Mouse (Mus musculus): ENCODE data around the gene Abcc9. TPM values are rescaled to one million over a fixed set of nuclear protein-coding genes. Genes with fewer than 3 reads are reported as not detected.

The Abcc9 gene
- polyA plus RNA-seq (2014; fragmentation: Nextera tagmentation; extraction: Ambion mirVana), result 0.47 and 0.77 TPM in 2 replicates

DNA sequence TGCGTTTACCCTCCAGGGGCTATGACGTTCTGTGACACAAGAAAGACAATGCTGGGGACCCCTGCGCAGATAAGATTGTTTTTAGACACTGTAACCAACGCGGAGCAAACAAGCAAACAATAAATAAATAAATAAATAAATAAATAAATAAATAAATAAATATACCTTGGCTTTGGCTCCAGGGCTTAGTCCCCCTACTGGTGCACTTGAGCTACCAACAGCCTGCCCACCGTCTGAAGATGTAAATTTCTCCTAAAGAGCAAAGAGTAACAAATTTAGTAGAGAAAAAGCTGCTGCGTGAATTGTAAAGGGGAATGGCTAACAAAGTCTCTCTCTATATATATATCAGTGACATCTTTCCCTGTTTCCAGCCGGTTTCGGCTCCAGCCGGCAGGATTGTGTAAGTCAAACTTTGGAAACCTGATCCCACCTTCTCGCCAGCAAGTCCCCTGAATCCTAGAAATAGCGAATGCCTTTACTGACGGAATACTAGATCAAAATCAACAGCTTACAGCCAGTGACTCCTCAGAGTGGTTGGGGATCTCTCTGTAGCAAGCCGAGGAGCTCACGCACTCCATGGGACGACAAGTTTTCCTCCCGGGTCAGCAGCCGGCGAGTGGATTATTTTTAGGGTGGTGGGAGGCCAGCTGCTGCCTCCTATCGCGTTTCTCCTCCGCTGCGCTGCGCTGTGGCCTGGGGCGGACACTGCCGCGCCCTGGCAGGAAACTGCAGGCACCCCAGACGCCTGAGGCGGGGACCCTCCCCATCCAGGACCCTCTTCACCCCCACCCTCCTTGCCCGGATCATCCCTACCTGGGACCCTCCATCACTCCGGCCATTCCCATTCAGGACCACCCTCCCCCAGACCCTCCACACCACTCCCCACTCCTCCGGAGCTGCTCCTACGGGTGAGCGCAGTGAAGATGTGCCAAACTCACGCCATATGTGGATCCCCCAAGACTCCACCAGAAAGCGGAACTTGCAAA lies at the start of gene Abcc9:
Gene Abcc9, minus strand, starts transcription at position 664 of the 986 bp plus-strand sequence.
- ATAC-seq (ENCODE audit: insufficient number of reproducible peaks, low FRiP score, low TSS enrichment, low read depth), result peak; percentile 71

DNA sequence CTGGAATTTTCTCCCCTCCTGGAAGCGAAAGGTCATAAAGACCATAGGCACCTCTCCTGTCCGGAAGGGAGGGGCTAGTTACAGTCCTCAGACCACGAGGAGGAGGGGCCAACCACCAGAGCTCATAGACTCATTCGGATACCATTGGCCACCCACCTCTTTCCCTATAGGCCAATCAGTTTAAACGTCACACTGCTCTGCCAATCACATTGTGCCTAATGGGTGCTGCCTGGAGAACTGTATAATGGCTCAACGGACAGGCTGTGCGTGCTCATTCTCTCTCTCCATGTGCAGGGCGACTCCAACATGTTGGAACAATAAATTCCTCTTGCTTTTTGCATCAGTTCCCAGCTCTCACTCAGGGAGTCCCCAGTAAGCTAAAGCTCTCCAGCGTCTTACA lies 49.2 kb upstream of the Abcc9 start:
- no peak for DNase-seq (ENCODE audit: low spot score)
- Histone ChIP-seq H3K36me3 (ENCODE audit: control insufficient read depth, insufficient read depth, low read length) (no peaks in the 10 kb centered on the region), H3K27me3 (ENCODE audit: control insufficient read depth, insufficient read depth, low read length) (no peaks in the 10 kb centered on the region), H3K27ac (replicated peaks; ENCODE audit: low read depth, low read length) (no peak overlapping the region), H3K9ac (ENCODE audit: low read length) (no peak overlapping the region), H3K9me3 (ENCODE audit: control insufficient read depth, low read length) (no peaks in the 10 kb centered on the region), H3K4me3 (ENCODE audit: low read depth, low read length) (no peak overlapping the region), H3K4me2 (ENCODE audit: low read depth, severe bottlenecking) (no peak overlapping the region), H3K4me1 (ENCODE audit: control insufficient read depth, insufficient read depth, low read length) (no peaks in the 10 kb centered on the region)
- 48% methylated on average over 9 of the region's 9 CpGs for WGBS
- no peak for ATAC-seq (ENCODE audit: insufficient number of reproducible peaks, low FRiP score, low TSS enrichment, low read depth)

More for the DNA sequence above, at the start of gene Abcc9:
- peaks cover 2% of the 10 kb centered on the region; the same call in 1 of the 2 replicates for H3K27me3 ChIP-seq (ENCODE audit: control insufficient read depth, insufficient read depth, low read length)
- H3K4me1 ChIP-seq (ENCODE audit: control insufficient read depth, insufficient read depth, low read length), result no peaks in the 10 kb centered on the region
- H3K4me3 ChIP-seq (ENCODE audit: low read depth, low read length), result peak within 1 kb of the TSS; percentile 36
- no peaks in the 10 kb centered on the region for H3K9me3 ChIP-seq (ENCODE audit: control insufficient read depth, low read length)
- no peak within 1 kb of the TSS for H3K27ac ChIP-seq (replicated peaks; ENCODE audit: low read depth, low read length)
- no peaks in the 10 kb centered on the region for H3K36me3 ChIP-seq (ENCODE audit: control insufficient read depth, insufficient read depth, low read length)
- peak within 1 kb of the TSS; percentile 55 for H3K9ac ChIP-seq (ENCODE audit: low read length)
- H3K4me2 ChIP-seq (ENCODE audit: low read depth, severe bottlenecking), result peak within 1 kb of the TSS; percentile 84
- DNase-seq (ENCODE audit: low spot score), result peak; percentile 65
- 9% methylated on average over 36 of the region's 36 CpGs for WGBS

DNA sequence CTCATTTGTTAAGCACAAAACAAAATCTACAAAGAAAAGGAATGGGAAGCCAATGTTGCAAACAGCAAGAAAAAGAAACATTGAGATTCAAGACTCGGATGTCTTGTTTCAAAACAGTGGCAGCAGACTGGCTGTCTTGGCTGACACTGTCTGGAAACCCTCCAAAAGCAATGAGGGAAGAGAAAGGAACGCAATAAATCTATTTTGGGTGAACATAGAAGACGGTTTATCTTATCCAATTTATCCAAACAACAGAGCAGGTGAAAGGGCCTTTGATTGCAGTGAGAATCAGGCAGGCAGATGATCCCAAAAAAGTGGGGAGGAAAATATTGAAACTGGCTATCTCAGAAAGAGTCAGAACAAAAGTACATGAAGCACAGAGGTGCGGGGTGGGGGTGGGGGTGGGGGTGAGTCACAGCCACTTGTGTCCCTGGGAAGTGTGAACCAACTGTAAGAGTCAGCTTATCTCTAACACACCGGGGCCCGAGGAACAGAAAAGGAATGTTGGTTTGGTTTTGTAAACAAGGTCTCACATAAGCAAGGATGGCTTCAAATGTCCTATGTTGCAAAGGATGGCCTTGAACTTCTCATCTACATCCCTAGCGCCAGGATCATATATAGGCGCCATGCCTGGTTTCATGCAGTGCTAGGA lies 46.1 kb upstream of the Abcc9 start:
- DNase-seq (ENCODE audit: low spot score) (no peak), ATAC-seq (ENCODE audit: insufficient number of reproducible peaks, low FRiP score, low TSS enrichment, low read depth) (no peak)
- no peaks in the 10 kb centered on the region for H3K36me3 ChIP-seq (ENCODE audit: control insufficient read depth, insufficient read depth, low read length)
- H3K27me3 ChIP-seq (ENCODE audit: control insufficient read depth, insufficient read depth, low read length), result no peaks in the 10 kb centered on the region
- H3K27ac ChIP-seq (replicated peaks; ENCODE audit: low read depth, low read length), result no peak overlapping the region
- 83% methylated on average over 8 of the region's 8 CpGs for WGBS
- no peak overlapping the region for H3K4me2 ChIP-seq (ENCODE audit: low read depth, severe bottlenecking)
- no peak overlapping the region for H3K4me3 ChIP-seq (ENCODE audit: low read depth, low read length)
- H3K9ac ChIP-seq (ENCODE audit: low read length), result no peak overlapping the region
- no peaks in the 10 kb centered on the region for H3K9me3 ChIP-seq (ENCODE audit: control insufficient read depth, low read length)
- no peaks in the 10 kb centered on the region for H3K4me1 ChIP-seq (ENCODE audit: control insufficient read depth, insufficient read depth, low read length)

DNA sequence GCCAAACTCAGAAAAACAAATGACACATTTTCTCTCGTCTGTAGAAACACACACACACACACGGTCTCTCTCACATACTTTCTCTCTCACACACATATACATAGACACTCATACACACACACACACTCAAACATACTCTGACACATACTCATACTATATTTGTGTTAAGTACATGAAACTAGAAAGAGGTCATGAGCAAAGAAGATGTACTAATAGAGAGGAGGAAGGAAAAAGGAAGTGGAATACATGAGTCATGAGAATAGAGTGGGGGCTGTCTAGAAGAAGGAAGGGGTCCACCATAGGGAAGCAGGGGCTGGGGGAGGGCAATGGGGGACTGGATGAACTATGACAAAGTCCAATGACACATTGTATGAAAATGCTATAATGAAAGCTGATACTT lies 45.0 kb upstream of the Abcc9 start:
- Histone ChIP-seq H3K9ac (ENCODE audit: low read length) (no peak overlapping the region), H3K27ac (replicated peaks; ENCODE audit: low read depth, low read length) (no peak overlapping the region), H3K9me3 (ENCODE audit: control insufficient read depth, low read length) (no peaks in the 10 kb centered on the region), H3K27me3 (ENCODE audit: control insufficient read depth, insufficient read depth, low read length) (no peaks in the 10 kb centered on the region), H3K4me3 (ENCODE audit: low read depth, low read length) (no peak overlapping the region), H3K36me3 (ENCODE audit: control insufficient read depth, insufficient read depth, low read length) (no peaks in the 10 kb centered on the region), H3K4me2 (ENCODE audit: low read depth, severe bottlenecking) (no peak overlapping the region), H3K4me1 (ENCODE audit: control insufficient read depth, insufficient read depth, low read length) (no peaks in the 10 kb centered on the region)
- ATAC-seq (ENCODE audit: insufficient number of reproducible peaks, low FRiP score, low TSS enrichment, low read depth) (no peak), DNase-seq (ENCODE audit: low spot score) (no peak)
- WGBS, result 74% methylated on average over 2 of the region's 2 CpGs

DNA sequence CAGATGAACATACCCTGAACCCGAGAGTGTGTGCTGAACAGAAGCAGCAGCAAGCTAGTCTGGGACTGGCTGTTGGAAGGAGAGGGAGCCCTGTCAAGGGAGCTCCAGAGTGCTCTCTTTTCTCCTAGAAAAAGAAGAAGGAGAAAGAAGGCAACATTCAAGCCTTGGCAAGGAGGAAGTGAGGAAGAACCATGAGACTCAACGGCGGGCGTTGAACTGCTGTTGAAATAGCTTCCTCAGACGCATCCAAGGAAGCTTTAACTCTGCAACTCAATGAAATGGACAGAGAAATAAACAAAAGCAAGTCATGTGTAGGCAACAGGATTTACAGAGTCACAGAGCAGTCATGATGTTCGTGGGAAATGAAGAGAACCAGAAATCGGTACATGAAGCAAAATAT lies 44.6 kb upstream of the Abcc9 start:
- Histone ChIP-seq H3K9me3 (ENCODE audit: control insufficient read depth, low read length) (no peaks in the 10 kb centered on the region), H3K9ac (ENCODE audit: low read length) (no peak overlapping the region), H3K27ac (replicated peaks; ENCODE audit: low read depth, low read length) (no peak overlapping the region), H3K27me3 (ENCODE audit: control insufficient read depth, insufficient read depth, low read length) (no peaks in the 10 kb centered on the region), H3K4me3 (ENCODE audit: low read depth, low read length) (no peak overlapping the region), H3K4me2 (ENCODE audit: low read depth, severe bottlenecking) (no peak overlapping the region), H3K4me1 (ENCODE audit: control insufficient read depth, insufficient read depth, low read length) (no peaks in the 10 kb centered on the region), H3K36me3 (ENCODE audit: control insufficient read depth, insufficient read depth, low read length) (no peaks in the 10 kb centered on the region)
- 81% methylated on average over 7 of the region's 7 CpGs for WGBS
- DNase-seq (ENCODE audit: low spot score) (no peak), ATAC-seq (ENCODE audit: insufficient number of reproducible peaks, low FRiP score, low TSS enrichment, low read depth) (no peak)

DNA sequence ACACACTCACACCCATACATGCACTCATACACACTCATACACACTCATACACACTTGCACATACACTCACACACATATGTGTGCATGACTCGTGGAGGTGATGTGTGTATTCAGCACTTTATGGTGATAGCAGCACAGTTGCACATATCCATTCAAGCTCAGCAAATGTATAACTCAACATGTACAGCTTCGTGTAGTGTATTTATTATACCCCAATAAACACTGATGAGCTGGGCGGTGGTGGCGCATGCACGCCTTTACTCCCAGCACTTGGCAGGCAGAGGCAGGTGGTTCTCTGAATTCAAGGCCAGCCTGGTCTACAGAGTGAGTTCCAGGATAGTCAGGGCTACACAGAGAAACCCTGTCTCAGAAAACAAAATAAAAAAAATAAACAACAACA lies 43.4 kb upstream of the Abcc9 start:
- Histone ChIP-seq H3K4me2 (ENCODE audit: low read depth, severe bottlenecking) (no peak overlapping the region), H3K4me3 (ENCODE audit: low read depth, low read length) (no peak overlapping the region), H3K27ac (replicated peaks; ENCODE audit: low read depth, low read length) (no peak overlapping the region), H3K27me3 (ENCODE audit: control insufficient read depth, insufficient read depth, low read length) (no peaks in the 10 kb centered on the region), H3K9me3 (ENCODE audit: control insufficient read depth, low read length) (no peaks in the 10 kb centered on the region), H3K36me3 (ENCODE audit: control insufficient read depth, insufficient read depth, low read length) (no peaks in the 10 kb centered on the region), H3K9ac (ENCODE audit: low read length) (no peak overlapping the region), H3K4me1 (ENCODE audit: control insufficient read depth, insufficient read depth, low read length) (no peaks in the 10 kb centered on the region)
- 95% methylated on average over 5 of the region's 5 CpGs for WGBS
- no peak for ATAC-seq (ENCODE audit: insufficient number of reproducible peaks, low FRiP score, low TSS enrichment, low read depth)
- no peak for DNase-seq (ENCODE audit: low spot score)

DNA sequence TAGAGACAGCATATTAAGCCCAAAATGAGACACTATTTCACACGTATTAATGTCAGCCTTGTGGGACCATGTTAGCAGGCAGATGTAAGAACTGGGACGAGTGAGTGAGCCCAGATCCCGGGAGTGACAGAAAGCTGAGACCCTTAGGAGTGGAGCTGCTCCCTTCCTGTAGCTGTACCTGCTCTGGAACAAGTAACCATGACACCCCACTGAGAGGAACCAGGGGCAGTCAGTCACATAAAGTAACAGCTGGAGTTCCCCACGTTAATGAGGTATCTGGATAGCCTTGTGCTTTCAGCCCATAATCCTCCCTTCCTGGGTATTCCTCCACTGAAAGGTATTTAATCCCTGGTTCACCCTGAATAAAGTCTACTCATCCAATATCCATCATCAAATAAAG lies 41.1 kb upstream of the Abcc9 start:
- no peak overlapping the region for H3K9ac ChIP-seq (ENCODE audit: low read length)
- H3K9me3 ChIP-seq (ENCODE audit: control insufficient read depth, low read length), result no peaks in the 10 kb centered on the region
- 58% methylated on average over 4 of the region's 4 CpGs for WGBS
- H3K4me3 ChIP-seq (ENCODE audit: low read depth, low read length), result no peak overlapping the region
- ATAC-seq (ENCODE audit: insufficient number of reproducible peaks, low FRiP score, low TSS enrichment, low read depth) (no peak), DNase-seq (ENCODE audit: low spot score) (no peak)
- H3K27me3 ChIP-seq (ENCODE audit: control insufficient read depth, insufficient read depth, low read length), result no peaks in the 10 kb centered on the region
- H3K36me3 ChIP-seq (ENCODE audit: control insufficient read depth, insufficient read depth, low read length), result no peaks in the 10 kb centered on the region
- no peak overlapping the region for H3K4me2 ChIP-seq (ENCODE audit: low read depth, severe bottlenecking)
- H3K4me1 ChIP-seq (ENCODE audit: control insufficient read depth, insufficient read depth, low read length), result no peaks in the 10 kb centered on the region
- no peak overlapping the region for H3K27ac ChIP-seq (replicated peaks; ENCODE audit: low read depth, low read length)

DNA sequence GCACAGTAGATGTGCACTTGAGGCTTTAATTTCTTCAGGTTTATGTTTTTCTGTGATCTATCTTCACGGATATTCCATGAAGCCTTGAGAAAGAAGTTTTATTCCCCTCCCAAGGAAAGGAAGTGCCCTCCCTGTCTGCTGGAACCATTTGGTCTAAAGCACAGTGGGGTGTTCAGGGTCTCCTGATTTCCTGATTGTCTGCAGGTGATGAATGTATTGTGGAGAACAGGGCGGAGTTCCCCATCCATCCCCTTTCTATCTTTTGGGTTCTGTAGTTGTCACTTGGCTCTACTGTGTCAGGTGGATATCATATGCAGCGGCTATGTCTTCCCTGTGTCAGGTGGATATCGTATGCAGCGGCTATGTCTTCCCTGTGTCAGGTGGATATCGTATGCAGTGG lies 39.6 kb upstream of the Abcc9 start:
- H3K9me3 ChIP-seq (ENCODE audit: control insufficient read depth, low read length), result no peaks in the 10 kb centered on the region
- no peak overlapping the region for H3K4me2 ChIP-seq (ENCODE audit: low read depth, severe bottlenecking)
- ATAC-seq (ENCODE audit: insufficient number of reproducible peaks, low FRiP score, low TSS enrichment, low read depth) (no peak), DNase-seq (ENCODE audit: low spot score) (no peak)
- no peaks in the 10 kb centered on the region for H3K36me3 ChIP-seq (ENCODE audit: control insufficient read depth, insufficient read depth, low read length)
- H3K27ac ChIP-seq (replicated peaks; ENCODE audit: low read depth, low read length), result no peak overlapping the region
- H3K4me1 ChIP-seq (ENCODE audit: control insufficient read depth, insufficient read depth, low read length), result no peaks in the 10 kb centered on the region
- no peak overlapping the region for H3K9ac ChIP-seq (ENCODE audit: low read length)
- H3K27me3 ChIP-seq (ENCODE audit: control insufficient read depth, insufficient read depth, low read length), result no peaks in the 10 kb centered on the region
- 85% methylated on average over 6 of the region's 6 CpGs for WGBS
- H3K4me3 ChIP-seq (ENCODE audit: low read depth, low read length), result no peak overlapping the region

All from limb, embryonic 11.5 days (tissue).